Mouse (Mus musculus): ENCODE measurements around the gene Epn3. TPM values are rescaled to one million over a fixed set of nuclear protein-coding genes. Genes with fewer than 3 reads are reported as not detected.

The Epn3 gene
- total and polyA plus RNA-seq, 2 experiments from 2014 or later = 1.4 to 5.0 TPM

- DNase-seq (ENCODE audit: low spot score) = no peak
- Histone ChIP-seq H3K27me3 (ENCODE audit: insufficient read depth, low read length) (peaks cover 4% of the 10 kb centered on the region; the same call in 1 of the 2 replicates), H3K9me3 (ENCODE audit: low read length) (no peaks in the 10 kb centered on the region), H3K36me3 (ENCODE audit: insufficient read depth, low read length) (no peaks in the 10 kb centered on the region), H3K27ac (ENCODE audit: low read depth, low read length) (no peak overlapping the region), H3K4me2 (ENCODE audit: low read depth, low read length, poor library complexity, severe bottlenecking) (no peak overlapping the region), H3K9ac (replicated peaks; ENCODE audit: low read length, poor library complexity, severe bottlenecking) (no peak overlapping the region), H3K4me1 (ENCODE audit: insufficient read depth, low read length) (peaks cover 14% of the 10 kb centered on the region), H3K4me3 (ENCODE audit: low read depth, low read length) (no peak overlapping the region)
- no peak for TF ChIP-seq CTCF (IDR thresholded peaks at IDR 0.05)
- ATAC-seq (ENCODE audit: low FRiP score) = no peak
- 91% methylated on average over 8 of the region's 8 CpGs for WGBS
Measured at GRCm38 (mm10) chr11:94501482-94501881, 1.7 kb upstream of the Epn3 start.

- Histone ChIP-seq H3K9me3 (ENCODE audit: low read length) (no peaks in the 10 kb centered on the region), H3K4me2 (ENCODE audit: low read depth, low read length, poor library complexity, severe bottlenecking) (no peak overlapping the region), H3K9ac (replicated peaks; ENCODE audit: low read length, poor library complexity, severe bottlenecking) (no peak overlapping the region), H3K4me3 (ENCODE audit: low read depth, low read length) (no peak overlapping the region), H3K4me1 (ENCODE audit: insufficient read depth, low read length) (peaks cover 14% of the 10 kb centered on the region), H3K36me3 (ENCODE audit: insufficient read depth, low read length) (no peaks in the 10 kb centered on the region), H3K27me3 (ENCODE audit: insufficient read depth, low read length) (peaks cover 4% of the 10 kb centered on the region; the same call in 1 of the 2 replicates), H3K27ac (ENCODE audit: low read depth, low read length) (no peak overlapping the region)
- no peak for DNase-seq (ENCODE audit: low spot score)
- ATAC-seq (ENCODE audit: low FRiP score) = no peak
- 32% methylated on average over 8 of the region's 8 CpGs for WGBS
- TF ChIP-seq CTCF (IDR thresholded peaks at IDR 0.05) = no peak
Measured at GRCm38 (mm10) chr11:94500362-94500761, 588 bp upstream of the Epn3 start.

- TF ChIP-seq CTCF (IDR thresholded peaks at IDR 0.05) = no peak
- 0 out of 2 replicates have a peak, but pooled peaks have one; percentile 13 for ATAC-seq (ENCODE audit: low FRiP score)
- Histone ChIP-seq H3K4me2 (ENCODE audit: low read depth, low read length, poor library complexity, severe bottlenecking) (peak overlapping the region; percentile 54), H3K9me3 (ENCODE audit: low read length) (no peaks in the 10 kb centered on the region), H3K36me3 (ENCODE audit: insufficient read depth, low read length) (no peaks in the 10 kb centered on the region), H3K27me3 (ENCODE audit: insufficient read depth, low read length) (peaks cover 4% of the 10 kb centered on the region; the same call in 1 of the 2 replicates), H3K27ac (ENCODE audit: low read depth, low read length) (no peak overlapping the region), H3K4me1 (ENCODE audit: insufficient read depth, low read length) (peaks cover 14% of the 10 kb centered on the region), H3K4me3 (ENCODE audit: low read depth, low read length) (no peak overlapping the region; the same call in 1 of the 2 replicates), H3K9ac (replicated peaks; ENCODE audit: low read length, poor library complexity, severe bottlenecking) (no peak overlapping the region)
- DNase-seq (ENCODE audit: low spot score) = peak; percentile 56
- 12% methylated on average over 2 of the region's 2 CpGs for WGBS
Measured at GRCm38 (mm10) chr11:94499035-94499434, 739 bp downstream of the Epn3 start.

- no peaks in the 10 kb centered on the region for H3K9me3 ChIP-seq (ENCODE audit: low read length)
- H3K27me3 ChIP-seq (ENCODE audit: insufficient read depth, low read length) = peaks cover 4% of the 10 kb centered on the region; the same call in 1 of the 2 replicates
- no peak overlapping the region for H3K27ac ChIP-seq (ENCODE audit: low read depth, low read length)
- no peaks in the 10 kb centered on the region for H3K36me3 ChIP-seq (ENCODE audit: insufficient read depth, low read length)
- H3K4me2 ChIP-seq (ENCODE audit: low read depth, low read length, poor library complexity, severe bottlenecking) = peak overlapping the region; percentile 20; the same call in 1 of the 2 replicates
- DNase-seq (ENCODE audit: low spot score) (peak; percentile 33), ATAC-seq (ENCODE audit: low FRiP score) (no peak)
- WGBS = 21% methylated on average over 19 of the region's 19 CpGs
- peaks cover 14% of the 10 kb centered on the region for H3K4me1 ChIP-seq (ENCODE audit: insufficient read depth, low read length)
- no peak overlapping the region for H3K9ac ChIP-seq (replicated peaks; ENCODE audit: low read length, poor library complexity, severe bottlenecking)
- no peak overlapping the region for H3K4me3 ChIP-seq (ENCODE audit: low read depth, low read length)
- no peak for TF ChIP-seq CTCF (IDR thresholded peaks at IDR 0.05)
Measured at GRCm38 (mm10) chr11:94498093-94498996, 1.4 kb downstream of the Epn3 start.

GRCm38 (mm10) chr11:94495415-94495814 lies 4.4 kb downstream of the Epn3 start:
- no peak overlapping the region for H3K4me3 ChIP-seq (ENCODE audit: low read depth, low read length)
- no peak for TF ChIP-seq CTCF (IDR thresholded peaks at IDR 0.05)
- peaks cover 14% of the 10 kb centered on the region for H3K4me1 ChIP-seq (ENCODE audit: insufficient read depth, low read length)
- no peak overlapping the region for H3K4me2 ChIP-seq (ENCODE audit: low read depth, low read length, poor library complexity, severe bottlenecking)
- no peak overlapping the region for H3K27ac ChIP-seq (ENCODE audit: low read depth, low read length)
- ATAC-seq (ENCODE audit: low FRiP score) (no peak), DNase-seq (ENCODE audit: low spot score) (no peak)
- H3K27me3 ChIP-seq (ENCODE audit: insufficient read depth, low read length) = peaks cover 4% of the 10 kb centered on the region; the same call in 1 of the 2 replicates
- H3K36me3 ChIP-seq (ENCODE audit: insufficient read depth, low read length) = no peaks in the 10 kb centered on the region
- H3K9me3 ChIP-seq (ENCODE audit: low read length) = no peaks in the 10 kb centered on the region
- no peak overlapping the region for H3K9ac ChIP-seq (replicated peaks; ENCODE audit: low read length, poor library complexity, severe bottlenecking)
- WGBS = 82% methylated on average over 3 of the region's 3 CpGs

- peak overlapping the region; percentile 70; the same call in 1 of the 2 replicates for H3K9ac ChIP-seq (replicated peaks; ENCODE audit: low read length, poor library complexity, severe bottlenecking)
- H3K4me2 ChIP-seq (ENCODE audit: low read depth, low read length, poor library complexity, severe bottlenecking) = peak overlapping the region; percentile 73
- H3K4me3 ChIP-seq (ENCODE audit: low read depth, low read length) = peak overlapping the region; percentile 50
- no peaks in the 10 kb centered on the region; the same call in 1 of the 2 replicates for H3K4me1 ChIP-seq (ENCODE audit: insufficient read depth, low read length)
- WGBS = 72% methylated on average over 7 of the region's 7 CpGs
- 0 out of 2 replicates have a peak, but pooled peaks cover 1% of the 10 kb centered on the region for H3K27me3 ChIP-seq (ENCODE audit: insufficient read depth, low read length)
- no peak for ATAC-seq (ENCODE audit: low FRiP score)
- no peaks in the 10 kb centered on the region for H3K36me3 ChIP-seq (ENCODE audit: insufficient read depth, low read length)
- DNase-seq (ENCODE audit: low spot score) = no peak
- no peaks in the 10 kb centered on the region for H3K9me3 ChIP-seq (ENCODE audit: low read length)
- no peak overlapping the region for H3K27ac ChIP-seq (ENCODE audit: low read depth, low read length)
- TF ChIP-seq CTCF (IDR thresholded peaks at IDR 0.05) = no peak
Measured at GRCm38 (mm10) chr11:94491749-94492099, 8.1 kb downstream of the Epn3 start.
